Mouse (Mus musculus): ENCODE results near the gene Fxyd1.
A peak's percentile ranks its signal among the peaks of the same experiment; 100 is the strongest.

The Fxyd1 gene

DNA sequence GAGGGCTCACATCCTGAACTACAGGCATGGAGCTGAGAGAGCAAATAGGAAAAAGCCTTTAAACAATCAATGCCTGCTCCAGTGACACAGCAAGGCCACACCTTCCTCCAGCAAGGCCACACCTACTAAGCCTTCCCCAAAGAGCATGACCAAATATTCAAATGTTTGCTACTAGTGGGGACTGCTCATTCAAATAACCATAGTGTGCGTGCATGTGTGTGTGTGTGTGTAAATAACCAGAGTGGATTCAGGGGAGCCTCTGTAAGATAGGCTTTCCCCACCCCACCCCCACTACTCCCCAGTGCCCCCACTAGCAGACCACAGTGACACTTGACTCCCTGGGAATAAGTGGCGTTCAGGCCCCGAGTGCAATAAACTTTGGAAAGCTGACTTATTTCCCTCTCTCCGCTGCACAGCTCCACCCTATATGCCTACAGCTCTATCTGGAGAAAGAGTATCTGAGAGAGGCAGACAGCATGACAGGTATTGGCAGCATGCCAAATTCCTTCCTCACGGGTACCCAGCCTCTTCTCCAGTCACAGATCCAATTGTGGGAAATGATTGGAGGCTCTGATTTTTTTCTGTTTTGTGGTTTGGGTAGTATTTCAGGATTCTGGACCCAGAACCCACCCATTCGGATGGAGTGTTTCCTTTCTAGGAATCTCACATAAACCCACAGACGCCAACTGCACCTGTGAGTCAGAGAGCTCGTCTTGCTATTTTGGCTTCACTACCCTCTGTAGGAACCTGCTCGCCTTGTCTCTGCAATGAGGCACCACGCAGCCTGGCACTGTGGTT, 39.7 kb downstream of the Fxyd1 start:
- peak; percentile 51 for DNase-seq (ENCODE audit: low read depth)

DNA sequence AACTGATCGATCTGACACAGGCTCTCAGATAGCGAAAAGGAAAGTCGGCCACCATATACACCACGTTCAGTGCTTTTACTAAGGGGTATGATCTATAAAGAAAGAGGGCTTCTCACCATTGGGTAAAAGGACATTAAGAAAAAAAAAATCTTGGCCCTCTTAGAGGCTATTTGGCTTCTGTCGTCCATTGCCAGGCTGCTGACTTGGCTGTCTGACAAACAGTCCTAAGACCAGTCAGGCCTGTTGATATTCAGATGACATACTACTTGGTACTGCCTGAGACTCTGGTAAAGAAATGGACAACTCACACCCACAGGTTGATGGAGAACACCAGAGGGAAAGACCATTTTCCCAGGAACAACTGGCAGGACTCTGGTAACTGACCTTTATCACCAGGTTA, 44.0 kb downstream of the Fxyd1 start:
- DNase-seq (ENCODE audit: low read depth) = no peak

DNA sequence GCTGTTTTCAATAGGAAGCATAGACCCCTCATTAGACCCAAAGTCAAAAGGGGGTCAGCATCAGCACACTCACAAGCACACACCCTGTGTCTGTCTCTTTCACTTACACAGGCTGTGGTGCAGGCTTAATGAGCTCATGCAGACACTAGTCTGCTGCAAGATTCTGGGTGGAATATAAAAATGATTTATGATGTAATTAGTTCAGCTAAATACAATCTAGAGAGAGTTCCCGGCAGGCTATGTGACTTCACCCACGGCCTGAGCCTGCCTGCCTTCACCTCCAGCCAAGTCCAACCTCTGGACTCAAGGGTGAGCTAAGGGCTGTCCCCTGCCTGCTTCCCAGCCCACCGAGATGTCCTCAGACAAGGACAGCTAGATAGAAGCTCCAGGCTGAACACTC, 48.1 kb downstream of the Fxyd1 start:
- no peak for DNase-seq (ENCODE audit: low read depth)

DNA sequence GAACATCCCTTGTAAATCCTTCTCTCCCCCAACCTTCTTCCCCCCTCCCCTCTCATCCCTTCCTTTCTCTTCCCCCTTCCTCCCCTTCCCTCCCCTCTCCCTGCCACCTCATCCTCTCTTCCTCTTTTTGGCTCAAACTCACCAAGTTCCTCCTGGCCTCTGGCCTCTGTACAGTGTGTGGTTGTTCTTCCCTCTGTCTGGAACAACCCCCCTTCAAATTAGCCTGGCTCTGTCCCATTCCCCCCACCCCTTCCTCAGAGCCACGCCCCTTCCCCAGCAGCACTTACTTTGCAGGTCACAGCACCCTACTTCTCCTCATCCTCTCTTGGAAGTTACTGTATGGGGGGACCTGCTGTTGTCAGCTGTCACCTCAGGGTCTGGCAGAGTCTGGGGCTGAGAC, 48.8 kb downstream of the Fxyd1 start:
- no peak for DNase-seq (ENCODE audit: low read depth)

DNA sequence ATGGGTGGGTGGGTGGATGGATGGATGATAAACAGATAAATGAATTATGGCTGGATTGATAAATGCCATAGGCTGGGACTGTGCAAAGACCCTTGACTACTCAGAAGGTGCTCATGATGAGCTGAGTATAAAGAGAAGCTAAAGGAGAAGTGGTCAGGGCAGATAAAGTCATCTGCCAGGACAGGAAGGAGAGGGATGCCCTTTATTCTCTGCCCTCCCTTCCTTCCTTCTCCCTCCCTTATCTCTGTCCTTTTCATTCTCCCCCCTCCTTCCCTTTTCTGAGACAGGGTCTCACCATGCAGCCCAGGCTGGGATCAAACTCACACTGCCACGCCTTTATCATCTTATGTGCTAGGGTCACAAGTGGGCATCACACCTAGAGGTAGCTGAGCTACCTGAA, 49.2 kb downstream of the Fxyd1 start:
- no peak for DNase-seq (ENCODE audit: low read depth)

DNA sequence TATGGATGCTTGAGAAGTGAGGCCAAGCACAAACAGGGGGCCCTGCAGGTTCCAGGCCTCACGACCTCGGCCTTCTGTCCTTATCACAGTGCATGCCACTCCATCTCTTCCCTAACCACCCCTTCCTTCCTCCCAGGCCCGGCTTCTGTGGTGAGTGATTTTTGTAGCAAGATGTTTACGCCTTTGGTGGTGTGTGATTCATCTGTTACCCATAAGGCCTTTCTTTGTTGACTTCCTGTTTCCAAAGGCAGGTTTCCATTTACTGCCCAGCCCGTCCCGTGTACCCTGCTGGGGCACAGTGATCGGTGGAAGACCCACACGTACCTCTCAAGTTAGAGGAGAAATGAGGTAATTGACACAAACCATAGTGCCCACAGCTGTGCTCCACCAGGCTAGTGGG, 54.3 kb downstream of the Fxyd1 start:
- DNase-seq (ENCODE audit: low read depth) = peak; percentile 9

Measured in NIH3T3 (cell line).